In genomic region chr7:143978741-143979371, GRCm38 (mm10) we compare ENCODE assay signal across 8 mouse cellular contexts. TPM values are rescaled to one million over a fixed set of nuclear protein-coding genes. Genes with fewer than 3 reads are reported as not detected.
DNase-seq lines count a peak whose midpoint lies in the region; ATAC-seq and TF ChIP-seq lines count a peak whose summit lies in the region.

No protein-coding gene starts in this region.

- peak overlapping the region; percentile 77 for H3K4me2 ChIP-seq in lung, embryonic 15.5 days

- 2% methylated on average over 50 of the region's 50 CpGs for WGBS in bone marrow, adult 2 months
- WGBS in lung, embryonic 15.5 days: under 1% methylated on average over 50 of the region's 50 CpGs

- no peak for TF ChIP-seq POLR2A in bone marrow, adult 2 months (IDR thresholded peaks at IDR 0.05; ENCODE audit: borderline replicate concordance, control insufficient read depth, low read depth, low read length)

- H3K27me3 ChIP-seq in C2C12 (ENCODE audit: control insufficient read depth, insufficient read depth, insufficient read length): peaks cover 28% of the 10 kb centered on the region
- peaks cover 31% of the 10 kb centered on the region for H3K27me3 ChIP-seq in erythroblast, embryonic 14.5 days (ENCODE audit: control insufficient read depth)
- peaks cover 70% of the 10 kb centered on the region for H3K27me3 ChIP-seq in lung, embryonic 15.5 days

- no peaks in the 10 kb centered on the region for H3K79me3 ChIP-seq in C2C12 (ENCODE audit: low read depth)

- intact Hi-C loops in heart, postnatal 36 days (cut with DNase I): no loop called here

- ATAC-seq in lung, embryonic 15.5 days (ENCODE audit: borderline replicate concordance, extremely low read depth, low FRiP score, low TSS enrichment): peak; percentile 52

- TF ChIP-seq CTCF in C2C12 (IDR thresholded peaks at IDR 0.05; ENCODE audit: control insufficient read depth, insufficient read depth, insufficient read length): peak; percentile 52
- TF ChIP-seq CTCF in bone marrow, adult 2 months (IDR thresholded peaks at IDR 0.05; ENCODE audit: control insufficient read depth, insufficient read depth, low read length): peak; percentile 48; the same call in 1 of the 2 replicates

- no peaks in the 10 kb centered on the region for H3K79me2 ChIP-seq in C2C12 (ENCODE audit: control insufficient read depth, insufficient read depth)

- H3K4me1 ChIP-seq in bone marrow, adult 2 months (ENCODE audit: control insufficient read depth, insufficient read depth, low read length): no peaks in the 10 kb centered on the region
- no peaks in the 10 kb centered on the region for H3K4me1 ChIP-seq in erythroblast, embryonic 14.5 days (ENCODE audit: control insufficient read depth)
- peaks cover 20% of the 10 kb centered on the region; the same call in 1 of the 2 replicates for H3K4me1 ChIP-seq in lung, embryonic 15.5 days

- H3K27ac ChIP-seq in bone marrow, adult 2 months (ENCODE audit: control insufficient read depth, insufficient read depth, low read depth, low read length, poor library complexity): no peak overlapping the region
- H3K27ac ChIP-seq in lung, embryonic 15.5 days: peak overlapping the region; percentile 76

- H3ac ChIP-seq in C2C12 (ENCODE audit: control insufficient read depth, insufficient read length, low read depth): peak overlapping the region; percentile 22

- peak overlapping the region; percentile 28 for H3K4me3 ChIP-seq in C2C12 (ENCODE audit: insufficient read depth, poor library complexity, severe bottlenecking)
- H3K4me3 ChIP-seq in bone marrow, adult 2 months (replicated peaks; ENCODE audit: control insufficient read depth, low read depth, low read length): no peak overlapping the region
- H3K4me3 ChIP-seq in erythroblast, embryonic 14.5 days (replicated peaks): peak overlapping the region; percentile 45
- H3K4me3 ChIP-seq in lung, embryonic 15.5 days: peak overlapping the region; percentile 52

- H3K36me3 ChIP-seq in C2C12 (ENCODE audit: control insufficient read depth, insufficient read depth): no peaks in the 10 kb centered on the region
- no peaks in the 10 kb centered on the region for H3K36me3 ChIP-seq in erythroblast, embryonic 14.5 days (ENCODE audit: control insufficient read depth)
- H3K36me3 ChIP-seq in lung, embryonic 15.5 days: no peaks in the 10 kb centered on the region

- DNase-seq in heart, postnatal 36 days: peak; percentile 16 to 47
- DNase-seq in layer of hippocampus, adult 9-11 months: peak; percentile 9
- peak; percentile 72 for DNase-seq in ovary, postnatal 36 days (ENCODE audit: low spot score)
- DNase-seq in thymus, postnatal 25 days: peak; percentile 57

- peak overlapping the region; percentile 36 for H3K9ac ChIP-seq in lung, embryonic 15.5 days

- H3K9me3 ChIP-seq in erythroblast, embryonic 14.5 days (ENCODE audit: control insufficient read depth, low read length): no peaks in the 10 kb centered on the region
- no peaks in the 10 kb centered on the region for H3K9me3 ChIP-seq in lung, embryonic 15.5 days

TF ChIP-seq in C2C12, 6 proteins besides CTCF, POLR2A, EP300 and RAD21:
- no peak for TF ChIP-seq MAX (IDR thresholded peaks at IDR 0.05)
- TF ChIP-seq CEBPB (IDR thresholded peaks at IDR 0.05; ENCODE audit: low read depth): no peak
- TF ChIP-seq MYOG (IDR thresholded peaks at IDR 0.05; ENCODE audit: control insufficient read depth, extremely low read depth, insufficient read length): no peak
- no peak for TF ChIP-seq FOSL1 (IDR thresholded peaks at IDR 0.05; ENCODE audit: insufficient read depth, low read length, poor library complexity, severe bottlenecking)
- no peak for TF ChIP-seq MYOD1 (IDR thresholded peaks at IDR 0.05; ENCODE audit: control insufficient read depth, insufficient read length, low read depth)
- TF ChIP-seq USF1 (IDR thresholded peaks at IDR 0.05; ENCODE audit: low read depth): no peak

RNA-seq across cellular contexts. Expression of gene Shank2, which starts 22.9 kb away (rescaled TPM):
- 0.70 TPM for polyA plus RNA-seq in C2C12 (2012; fragmentation: generic; extraction: Trizol)
- 2.0 TPM in 1 of 2 replicates, not detected in the other for polyA plus RNA-seq in bone marrow, adult 2 months (2011; ENCODE audit: insufficient read depth, insufficient read length, low replicate concordance, missing spikeins)
- under 0.01 TPM in 1 of 2 replicates, not detected in the other for polyA plus RNA-seq in erythroblast, embryonic 14.5 days (2012)
- total RNA-seq in heart, postnatal 36 days (2021): under 1 TPM; 0.22 to 0.49 TPM
- 1.4 and 1.8 TPM in 2 replicates for polyA plus RNA-seq in lung, embryonic 15.5 days (2015; fragmentation: Nextera tagmentation; extraction: Ambion mirVana)

Comparison
In these comparisons a context has a peak if more than half of its experiments do, and no peak if none do; other contexts are left out.
1. DNase-seq: peak in every context shown above with its lines; median percentile 72 in ovary, postnatal 36 days; 57 in thymus, postnatal 25 days; 32 in heart, postnatal 36 days; 9 in layer of hippocampus, adult 9-11 months.